Mouse (Mus musculus): ENCODE data around the gene Rpl31. TPM values are rescaled to one million over a fixed set of nuclear protein-coding genes. Genes with fewer than 3 reads are reported as not detected.

The Rpl31 gene
- polyA plus RNA-seq, 1 experiment from 2014 or later: 474 TPM

DNA sequence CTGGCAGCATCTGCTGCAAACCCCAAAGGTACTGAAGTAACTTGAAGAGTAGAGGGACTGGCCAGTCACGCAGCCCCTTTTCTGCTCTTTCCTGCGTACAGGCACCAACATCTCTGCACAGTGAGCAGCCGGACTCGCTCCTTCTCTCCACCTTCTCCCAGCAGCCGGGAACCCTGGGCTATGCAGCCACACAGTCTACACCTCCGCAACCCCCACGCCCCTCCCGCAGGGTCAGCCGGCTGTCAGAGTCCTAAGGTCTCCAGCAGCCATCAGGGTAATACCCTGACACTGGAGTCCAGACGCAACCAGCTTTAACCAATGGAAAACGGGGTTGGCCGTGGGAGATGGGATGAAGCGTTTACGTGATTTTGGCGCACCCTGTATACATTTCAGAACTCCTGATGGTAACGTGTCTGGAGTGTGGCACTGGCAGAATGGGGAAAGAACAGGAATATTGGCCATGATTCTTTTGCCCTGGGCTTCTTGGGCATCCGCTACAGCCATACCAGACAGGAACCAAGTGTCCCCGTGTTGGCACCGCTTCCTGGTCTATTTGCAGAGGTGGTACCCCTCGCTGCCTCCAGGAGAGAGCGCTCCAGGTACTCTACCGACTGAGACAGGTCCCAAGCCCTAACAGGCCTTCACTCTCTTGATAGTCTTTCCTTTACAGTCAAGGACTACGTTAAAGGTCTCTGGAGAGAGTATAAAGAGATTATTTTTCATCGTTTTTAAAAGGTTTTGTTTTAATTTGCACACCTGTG lies 5.7 kb upstream of the Rpl31 start:
- H3K9me3 ChIP-seq (ENCODE audit: control insufficient read depth, low read length): no peaks in the 10 kb centered on the region
- 33% methylated on average over 24 of the region's 24 CpGs for WGBS
- H3K9ac ChIP-seq (ENCODE audit: low read length): peak overlapping the region; percentile 20; the same call in 1 of the 2 replicates
- H3K36me3 ChIP-seq (ENCODE audit: control insufficient read depth, insufficient read depth, low read length): no peaks in the 10 kb centered on the region
- DNase-seq (ENCODE audit: low spot score, missing footprints) (peak; percentile 83), ATAC-seq (ENCODE audit: low FRiP score) (no peak)
- peak overlapping the region; percentile 39 for H3K4me2 ChIP-seq
- H3K4me1 ChIP-seq (ENCODE audit: control insufficient read depth, insufficient read depth, low read length): no peaks in the 10 kb centered on the region
- H3K4me3 ChIP-seq (ENCODE audit: low read depth, low read length): peak overlapping the region; percentile 11; the same call in 1 of the 2 replicates
- no peak overlapping the region for H3K27ac ChIP-seq (ENCODE audit: low read depth, low read length)
- no peaks in the 10 kb centered on the region for H3K27me3 ChIP-seq (ENCODE audit: control insufficient read depth, insufficient read depth, low read length)

DNA sequence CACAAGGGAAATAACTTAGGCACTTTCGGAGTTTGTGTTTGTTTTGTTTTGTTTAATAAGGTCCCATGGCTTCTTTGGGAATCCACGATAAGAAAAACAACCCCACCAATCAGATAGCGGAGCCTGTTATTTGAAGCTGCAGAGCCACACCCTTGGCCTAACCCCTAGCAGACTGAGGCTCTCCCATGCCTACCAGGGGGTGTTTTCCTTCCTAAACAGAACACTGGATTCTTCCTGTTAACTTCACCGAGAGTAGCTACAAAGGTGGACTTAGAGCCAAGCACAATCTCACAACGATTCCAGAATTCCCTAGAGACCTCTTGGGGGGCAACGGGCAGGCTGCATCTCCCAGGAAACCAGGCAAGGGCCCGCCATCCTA lies 5.1 kb upstream of the Rpl31 start:
- H3K4me2 ChIP-seq: no peak overlapping the region
- H3K27ac ChIP-seq (ENCODE audit: low read depth, low read length): no peak overlapping the region
- H3K9ac ChIP-seq (ENCODE audit: low read length): no peak overlapping the region
- ATAC-seq (ENCODE audit: low FRiP score): no peak
- no peak overlapping the region for H3K4me3 ChIP-seq (ENCODE audit: low read depth, low read length)
- no peaks in the 10 kb centered on the region for H3K9me3 ChIP-seq (ENCODE audit: control insufficient read depth, low read length)
- no peaks in the 10 kb centered on the region for H3K27me3 ChIP-seq (ENCODE audit: control insufficient read depth, insufficient read depth, low read length)
- no peaks in the 10 kb centered on the region for H3K36me3 ChIP-seq (ENCODE audit: control insufficient read depth, insufficient read depth, low read length)
- DNase-seq (ENCODE audit: low spot score, missing footprints): peak; percentile 56
- H3K4me1 ChIP-seq (ENCODE audit: control insufficient read depth, insufficient read depth, low read length): no peaks in the 10 kb centered on the region
- 56% methylated on average over 7 of the region's 7 CpGs for WGBS

DNA sequence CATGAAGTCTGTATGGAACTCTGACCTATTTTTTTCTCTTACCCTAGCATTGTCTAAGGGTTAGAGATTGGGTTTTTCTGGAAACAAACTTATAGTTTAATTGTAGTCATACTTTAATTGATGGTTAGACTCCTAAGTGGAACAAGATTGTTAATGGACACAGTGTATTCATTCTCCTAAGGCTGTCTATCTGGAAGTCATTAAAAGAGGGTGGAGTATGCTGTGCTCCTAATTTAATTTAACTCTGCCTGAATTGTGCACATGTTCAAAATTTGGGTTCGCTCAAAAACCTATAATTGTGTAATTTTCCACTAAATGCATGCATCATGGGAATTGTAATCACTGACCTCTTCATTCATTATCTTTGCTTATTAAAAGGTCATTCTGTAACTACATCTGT lies 2.1 kb upstream of the Rpl31 start:
- DNase-seq (ENCODE audit: low spot score, missing footprints): peak; percentile 10
- Histone ChIP-seq H3K27me3 (ENCODE audit: control insufficient read depth, insufficient read depth, low read length) (no peaks in the 10 kb centered on the region), H3K4me1 (ENCODE audit: control insufficient read depth, insufficient read depth, low read length) (peaks cover 10% of the 10 kb centered on the region), H3K9me3 (ENCODE audit: control insufficient read depth, low read length) (no peaks in the 10 kb centered on the region), H3K4me2 (no peak overlapping the region), H3K4me3 (ENCODE audit: low read depth, low read length) (no peak overlapping the region), H3K9ac (ENCODE audit: low read length) (no peak overlapping the region), H3K36me3 (ENCODE audit: control insufficient read depth, insufficient read depth, low read length) (peaks cover 10% of the 10 kb centered on the region), H3K27ac (ENCODE audit: low read depth, low read length) (no peak overlapping the region)
- WGBS: 85% methylated on average over 1 of the region's 1 CpGs
- no peak for ATAC-seq (ENCODE audit: low FRiP score)

DNA sequence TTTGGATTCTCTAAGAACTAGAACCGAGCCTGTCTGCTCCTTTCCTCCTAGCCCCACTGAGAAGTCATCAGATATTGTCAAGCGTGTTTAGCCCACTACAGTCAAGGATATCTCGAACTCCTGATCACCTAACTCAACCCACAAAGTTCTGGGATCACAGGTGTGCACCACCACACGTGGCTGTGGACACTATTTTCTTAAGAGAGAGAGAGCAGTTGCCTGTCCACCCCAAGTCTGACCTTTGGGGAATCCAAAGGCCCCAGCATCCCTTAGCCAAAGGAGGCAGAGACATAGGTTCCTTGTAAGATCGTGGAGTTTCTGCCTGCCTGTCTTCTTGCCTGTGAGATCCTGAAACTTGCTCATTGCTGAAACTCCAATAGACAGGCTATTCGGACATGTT lies 597 bp upstream of the Rpl31 start:
- Histone ChIP-seq H3K9me3 (ENCODE audit: control insufficient read depth, low read length) (no peaks in the 10 kb centered on the region), H3K36me3 (ENCODE audit: control insufficient read depth, insufficient read depth, low read length) (peaks cover 16% of the 10 kb centered on the region), H3K4me1 (ENCODE audit: control insufficient read depth, insufficient read depth, low read length) (peaks cover 10% of the 10 kb centered on the region), H3K27me3 (ENCODE audit: control insufficient read depth, insufficient read depth, low read length) (no peaks in the 10 kb centered on the region), H3K4me3 (ENCODE audit: low read depth, low read length) (peak overlapping the region; percentile 90), H3K9ac (ENCODE audit: low read length) (peak overlapping the region; percentile 60), H3K4me2 (peak overlapping the region; percentile 56), H3K27ac (ENCODE audit: low read depth, low read length) (no peak overlapping the region)
- DNase-seq (ENCODE audit: low spot score, missing footprints) (peak; percentile 94), ATAC-seq (ENCODE audit: low FRiP score) (peak; percentile 22)
- 27% methylated on average over 6 of the region's 6 CpGs for WGBS

DNA sequence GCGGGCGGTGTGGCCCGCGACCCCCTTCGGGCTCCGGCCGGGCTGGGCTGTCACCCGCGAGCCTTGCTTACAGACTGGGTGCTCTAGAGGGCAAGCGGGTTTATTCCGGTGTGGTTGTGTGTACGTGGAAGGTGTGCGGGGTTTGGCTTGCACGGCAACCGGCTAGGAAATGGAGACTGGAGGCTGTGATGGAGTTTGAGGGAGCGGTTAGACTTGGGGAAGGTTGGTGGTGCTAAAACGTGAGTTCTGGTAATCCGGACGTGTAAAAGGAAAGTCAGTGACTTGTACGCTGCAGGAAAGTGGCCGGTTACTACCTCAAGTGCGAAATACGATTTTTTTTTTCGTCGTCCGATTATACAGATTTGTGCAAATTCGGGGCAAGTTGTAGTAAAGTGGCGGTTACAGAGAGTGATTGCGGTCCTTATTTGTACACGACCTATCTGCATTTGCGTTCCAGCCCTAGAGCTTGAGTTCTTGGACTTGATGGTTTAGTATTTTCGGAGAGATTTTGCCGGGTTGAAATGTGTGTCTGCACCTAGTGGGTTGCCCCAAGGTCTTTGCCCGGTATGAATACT lies 712 bp downstream of the Rpl31 start:
- peak overlapping the region; percentile 81 for H3K27ac ChIP-seq (ENCODE audit: low read depth, low read length)
- peak overlapping the region; percentile 90 for H3K4me3 ChIP-seq (ENCODE audit: low read depth, low read length)
- H3K36me3 ChIP-seq (ENCODE audit: control insufficient read depth, insufficient read depth, low read length): peaks cover 22% of the 10 kb centered on the region
- peaks cover 10% of the 10 kb centered on the region for H3K4me1 ChIP-seq (ENCODE audit: control insufficient read depth, insufficient read depth, low read length)
- ATAC-seq (ENCODE audit: low FRiP score) (peak; percentile 51; the same call in 1 of the 2 replicates), DNase-seq (ENCODE audit: low spot score, missing footprints) (peak; percentile 93)
- H3K9me3 ChIP-seq (ENCODE audit: control insufficient read depth, low read length): no peaks in the 10 kb centered on the region
- peak overlapping the region; percentile 97 for H3K9ac ChIP-seq (ENCODE audit: low read length)
- under 1% methylated on average over 34 of the region's 34 CpGs for WGBS
- H3K27me3 ChIP-seq (ENCODE audit: control insufficient read depth, insufficient read depth, low read length): no peaks in the 10 kb centered on the region
- peak overlapping the region; percentile 79 for H3K4me2 ChIP-seq

DNA sequence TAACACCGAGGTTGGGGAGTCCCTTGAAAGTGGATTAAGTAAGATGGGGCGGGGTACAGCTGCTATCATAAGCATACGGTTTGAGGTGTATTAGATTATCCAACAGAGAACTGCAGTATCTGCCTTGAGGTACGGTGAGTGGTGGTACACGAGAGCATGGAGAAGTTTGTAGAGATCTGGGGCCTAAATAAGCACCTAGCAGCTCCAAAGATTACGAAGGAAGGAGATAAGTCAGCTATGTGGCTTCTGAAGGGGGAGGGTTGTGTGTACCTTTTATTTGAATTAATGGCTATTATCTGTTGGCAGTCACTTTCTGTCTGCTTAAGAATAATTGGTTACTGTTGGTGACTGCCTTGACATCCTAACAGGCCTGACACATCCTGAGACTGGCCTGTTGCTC lies 2.8 kb downstream of the Rpl31 start:
- 89% methylated on average over 6 of the region's 6 CpGs for WGBS
- Histone ChIP-seq H3K4me3 (ENCODE audit: low read depth, low read length) (no peak overlapping the region), H3K27me3 (ENCODE audit: control insufficient read depth, insufficient read depth, low read length) (no peaks in the 10 kb centered on the region), H3K27ac (ENCODE audit: low read depth, low read length) (no peak overlapping the region), H3K9me3 (ENCODE audit: control insufficient read depth, low read length) (no peaks in the 10 kb centered on the region), H3K36me3 (ENCODE audit: control insufficient read depth, insufficient read depth, low read length) (peaks cover 22% of the 10 kb centered on the region), H3K4me2 (no peak overlapping the region), H3K9ac (ENCODE audit: low read length) (no peak overlapping the region), H3K4me1 (ENCODE audit: control insufficient read depth, insufficient read depth, low read length) (peaks cover 10% of the 10 kb centered on the region)
- no peak for ATAC-seq (ENCODE audit: low FRiP score)
- DNase-seq (ENCODE audit: low spot score, missing footprints): peak; percentile 56

DNA sequence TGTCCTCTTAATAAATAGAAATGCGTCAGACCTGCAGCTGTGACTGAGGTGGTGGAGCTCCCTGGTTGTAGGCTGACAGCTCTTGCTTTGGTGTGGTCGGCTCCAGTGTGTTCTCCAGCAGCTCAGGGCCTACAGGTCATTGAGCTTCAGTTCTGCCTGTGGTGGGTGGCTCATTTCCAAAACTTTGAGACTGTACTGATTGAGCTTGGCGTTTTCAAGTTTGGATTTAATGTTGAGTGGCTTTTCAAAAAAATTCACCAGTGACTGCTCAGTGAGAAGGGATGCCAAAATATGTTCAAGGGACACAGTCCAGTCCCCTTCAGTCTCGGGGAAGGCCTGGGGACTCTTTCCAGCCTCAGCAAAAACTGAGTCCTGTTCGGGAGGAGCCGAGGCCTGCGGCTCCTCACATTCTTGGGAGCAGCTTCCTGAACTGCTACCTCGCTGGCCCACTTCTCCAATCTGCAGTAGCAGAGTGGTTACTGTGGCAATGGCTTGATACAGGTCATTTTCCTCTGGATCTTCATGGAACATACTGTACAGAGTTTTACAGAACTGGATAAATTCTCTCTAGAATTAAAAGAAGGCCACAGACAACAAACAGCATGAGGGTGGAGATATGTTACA lies 4.7 kb downstream of the Rpl31 start:
- WGBS: 86% methylated on average over 8 of the region's 8 CpGs
- Histone ChIP-seq H3K4me1 (ENCODE audit: control insufficient read depth, insufficient read depth, low read length) (peaks cover 10% of the 10 kb centered on the region), H3K9me3 (ENCODE audit: control insufficient read depth, low read length) (no peaks in the 10 kb centered on the region), H3K4me3 (ENCODE audit: low read depth, low read length) (no peak overlapping the region), H3K4me2 (no peak overlapping the region), H3K36me3 (ENCODE audit: control insufficient read depth, insufficient read depth, low read length) (peaks cover 22% of the 10 kb centered on the region), H3K27me3 (ENCODE audit: control insufficient read depth, insufficient read depth, low read length) (no peaks in the 10 kb centered on the region), H3K27ac (ENCODE audit: low read depth, low read length) (no peak overlapping the region), H3K9ac (ENCODE audit: low read length) (no peak overlapping the region)
- ATAC-seq (ENCODE audit: low FRiP score) (no peak), DNase-seq (ENCODE audit: low spot score, missing footprints) (peak; percentile 76)

DNA sequence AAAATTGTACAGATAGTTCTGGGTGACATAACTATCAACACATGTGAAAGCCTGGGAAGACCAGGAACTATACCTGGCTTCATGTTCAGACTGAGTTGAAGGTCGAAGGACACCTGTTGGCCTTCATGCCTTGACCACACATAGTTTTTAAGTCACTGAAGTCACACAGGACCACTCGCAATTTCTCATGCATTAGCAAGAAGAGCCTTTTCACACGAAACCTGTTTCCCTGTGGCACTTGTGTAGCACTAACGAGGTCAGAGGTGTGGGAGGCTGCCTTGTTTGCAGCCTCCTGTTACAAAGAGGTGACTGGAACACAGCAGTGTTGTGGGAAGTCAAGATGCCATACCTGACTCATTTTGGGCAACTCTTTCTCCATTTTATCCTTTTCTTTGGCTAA lies 5.7 kb downstream of the Rpl31 start:
- 76% methylated on average over 4 of the region's 4 CpGs for WGBS
- Histone ChIP-seq H3K27me3 (ENCODE audit: control insufficient read depth, insufficient read depth, low read length) (no peaks in the 10 kb centered on the region), H3K9ac (ENCODE audit: low read length) (no peak overlapping the region), H3K9me3 (ENCODE audit: control insufficient read depth, low read length) (no peaks in the 10 kb centered on the region), H3K36me3 (ENCODE audit: control insufficient read depth, insufficient read depth, low read length) (peaks cover 22% of the 10 kb centered on the region), H3K4me3 (ENCODE audit: low read depth, low read length) (no peak overlapping the region), H3K4me2 (no peak overlapping the region), H3K4me1 (ENCODE audit: control insufficient read depth, insufficient read depth, low read length) (peaks cover 10% of the 10 kb centered on the region), H3K27ac (ENCODE audit: low read depth, low read length) (no peak overlapping the region)
- peak; percentile 82 for DNase-seq (ENCODE audit: low spot score, missing footprints)
- no peak for ATAC-seq (ENCODE audit: low FRiP score)

DNA sequence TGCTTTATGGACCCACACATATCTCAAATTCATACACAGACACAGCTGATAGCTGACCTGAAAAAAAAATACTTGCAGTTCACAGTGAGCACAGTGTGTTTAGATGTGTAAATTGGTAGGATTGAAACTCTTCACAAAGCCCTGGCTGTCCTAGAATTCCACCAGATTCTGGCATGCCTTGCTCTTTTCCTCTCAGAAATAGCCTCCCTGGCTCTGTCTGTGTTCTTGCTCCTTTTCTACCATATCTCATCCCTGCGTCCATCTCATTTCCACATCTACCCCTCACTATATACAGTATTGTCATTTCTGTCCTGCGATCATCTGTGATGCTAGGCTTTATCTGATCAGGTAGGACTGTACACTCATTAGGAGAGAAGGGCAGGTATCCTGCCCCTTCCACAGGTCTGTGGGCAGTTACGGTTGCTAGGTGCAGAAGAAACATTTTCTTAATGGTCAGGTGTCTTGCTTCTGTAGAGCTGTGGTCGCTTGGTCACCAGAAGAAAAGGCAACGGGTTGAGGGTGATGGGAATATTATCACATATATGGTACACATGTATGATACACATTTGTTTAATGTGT lies 6.7 kb downstream of the Rpl31 start:
- H3K27me3 ChIP-seq (ENCODE audit: control insufficient read depth, insufficient read depth, low read length): no peaks in the 10 kb centered on the region
- ATAC-seq (ENCODE audit: low FRiP score) (no peak), DNase-seq (ENCODE audit: low spot score, missing footprints) (peak; percentile 81)
- no peak overlapping the region for H3K4me2 ChIP-seq
- no peak overlapping the region for H3K4me3 ChIP-seq (ENCODE audit: low read depth, low read length)
- H3K36me3 ChIP-seq (ENCODE audit: control insufficient read depth, insufficient read depth, low read length): peaks cover 22% of the 10 kb centered on the region
- H3K4me1 ChIP-seq (ENCODE audit: control insufficient read depth, insufficient read depth, low read length): peaks cover 4% of the 10 kb centered on the region
- H3K9ac ChIP-seq (ENCODE audit: low read length): no peak overlapping the region
- 86% methylated on average over 5 of the region's 5 CpGs for WGBS
- no peak overlapping the region for H3K27ac ChIP-seq (ENCODE audit: low read depth, low read length)
- no peaks in the 10 kb centered on the region for H3K9me3 ChIP-seq (ENCODE audit: control insufficient read depth, low read length)
